Mouse (Mus musculus): ENCODE data around the gene Pip4k2b. TPM values are rescaled to one million over a fixed set of nuclear protein-coding genes. Genes with fewer than 3 reads are reported as not detected.

The Pip4k2b gene
- total RNA-seq, 2 experiments from 2014 or later, result 2.9 to 12.6 TPM

- no peak for ATAC-seq (replicated peaks; ENCODE audit: low FRiP score, poor library complexity, severe bottlenecking)
These were observed 68.3 kb downstream of the Pip4k2b start for GRCm38 (mm10) chr11:97676050-97676754.

DNA sequence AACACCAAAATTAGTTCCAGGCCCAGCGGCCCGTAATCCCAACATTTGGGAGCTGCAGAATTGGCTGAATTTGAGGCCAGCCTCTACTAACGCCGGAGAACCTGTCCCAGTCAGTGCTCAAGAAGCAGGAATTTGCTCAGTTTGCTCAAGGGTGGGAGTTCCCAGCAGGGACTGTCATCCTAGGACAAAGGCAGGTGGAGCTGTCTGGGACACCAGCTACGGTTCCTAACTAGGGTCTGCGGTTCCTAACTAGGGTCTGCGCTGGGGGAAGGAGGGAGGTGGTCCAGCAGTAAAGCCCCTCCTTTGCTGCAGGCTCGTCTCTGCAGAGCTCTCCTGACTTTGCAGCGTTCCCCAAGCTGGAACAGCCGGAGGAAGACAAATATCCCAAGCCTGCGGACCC is 71.4 kb downstream of the Pip4k2b start:
- no peak for ATAC-seq (replicated peaks; ENCODE audit: low FRiP score, poor library complexity, severe bottlenecking)

DNA sequence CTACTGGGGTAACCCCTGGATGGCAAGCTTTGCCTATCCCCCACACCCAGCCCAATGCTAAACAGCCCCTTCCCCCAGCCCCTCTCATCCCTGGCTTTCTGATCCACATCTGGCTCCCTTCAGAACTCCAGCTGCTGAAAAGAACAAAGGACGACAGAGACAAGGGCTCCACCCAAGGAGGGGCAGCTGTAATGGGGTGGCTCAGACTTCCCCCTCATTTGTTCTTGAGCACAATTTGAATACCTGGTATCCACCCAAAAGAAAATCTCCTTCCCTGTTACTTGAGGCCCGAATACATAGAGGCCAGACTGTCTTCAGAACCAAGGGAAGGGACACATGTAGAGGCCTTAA is 73.4 kb downstream of the Pip4k2b start:
- no peak for ATAC-seq (replicated peaks; ENCODE audit: low FRiP score, poor library complexity, severe bottlenecking)

DNA sequence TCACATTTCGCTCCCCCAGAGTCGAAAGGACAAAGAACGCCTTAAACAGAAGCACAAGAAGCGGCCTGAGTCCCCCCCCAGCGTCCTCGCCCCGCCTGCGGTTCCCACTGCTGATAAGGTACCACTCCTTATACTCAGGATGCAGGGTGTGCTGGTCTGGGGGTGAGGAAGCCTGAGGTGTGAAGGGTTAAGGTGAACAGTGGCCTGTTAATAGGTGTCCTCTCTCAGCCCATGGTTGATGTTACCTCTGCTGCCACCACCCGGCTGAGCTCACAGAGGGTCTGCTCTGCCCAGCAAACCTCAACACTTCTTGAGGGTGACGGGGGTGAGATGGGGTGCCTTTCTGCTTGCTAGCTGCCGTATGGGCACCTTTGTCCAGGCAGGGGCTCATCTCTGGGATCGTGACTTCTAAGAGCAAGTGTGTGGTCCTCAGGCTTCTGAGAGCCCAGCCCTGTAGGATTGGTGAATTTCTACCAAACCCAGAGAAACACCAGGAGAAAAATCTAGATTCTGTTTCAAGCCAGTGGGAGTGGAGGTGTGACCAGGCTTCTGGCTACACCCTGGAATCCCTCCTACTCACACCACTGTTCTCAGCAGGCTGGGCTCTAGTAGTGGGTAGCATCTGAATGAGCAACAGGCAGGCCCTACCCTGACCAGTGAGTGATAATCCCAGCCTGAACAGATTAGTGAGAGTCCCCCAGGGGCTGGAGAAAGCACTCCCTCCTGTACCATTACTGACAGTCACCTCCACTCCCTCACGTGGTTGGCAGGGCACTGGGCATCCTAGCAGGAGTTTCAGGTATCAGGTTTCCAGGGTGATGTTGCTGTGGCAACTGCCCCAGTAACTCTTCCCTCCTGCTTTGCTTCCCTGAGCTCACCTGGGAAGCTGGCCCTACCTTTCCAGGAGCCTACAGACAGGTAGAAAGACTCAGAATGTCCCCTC is 74.0 kb downstream of the Pip4k2b start:
- ATAC-seq (replicated peaks; ENCODE audit: low FRiP score, poor library complexity, severe bottlenecking), result no peak

DNA sequence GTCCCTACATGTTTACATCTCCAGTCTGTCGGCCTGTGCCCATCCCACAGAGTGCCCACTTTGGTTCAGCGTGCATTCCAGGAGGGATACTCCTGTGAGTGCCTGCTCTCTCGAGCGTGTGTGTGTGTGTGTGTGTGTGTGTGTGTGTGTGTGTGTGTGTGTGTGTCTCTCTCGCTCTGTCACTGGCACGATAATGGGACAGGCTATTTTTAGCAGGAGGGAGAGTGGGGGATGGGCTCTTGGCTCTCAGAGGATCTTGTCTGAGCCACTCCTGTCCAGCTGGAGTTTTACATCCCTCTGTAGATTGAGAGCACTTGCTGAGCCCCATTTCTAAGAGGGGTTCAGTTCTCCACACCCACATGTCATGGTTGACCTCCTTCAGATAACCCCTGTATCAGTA is 74.7 kb downstream of the Pip4k2b start:
- ATAC-seq (replicated peaks; ENCODE audit: low FRiP score, poor library complexity, severe bottlenecking), result no peak

DNA sequence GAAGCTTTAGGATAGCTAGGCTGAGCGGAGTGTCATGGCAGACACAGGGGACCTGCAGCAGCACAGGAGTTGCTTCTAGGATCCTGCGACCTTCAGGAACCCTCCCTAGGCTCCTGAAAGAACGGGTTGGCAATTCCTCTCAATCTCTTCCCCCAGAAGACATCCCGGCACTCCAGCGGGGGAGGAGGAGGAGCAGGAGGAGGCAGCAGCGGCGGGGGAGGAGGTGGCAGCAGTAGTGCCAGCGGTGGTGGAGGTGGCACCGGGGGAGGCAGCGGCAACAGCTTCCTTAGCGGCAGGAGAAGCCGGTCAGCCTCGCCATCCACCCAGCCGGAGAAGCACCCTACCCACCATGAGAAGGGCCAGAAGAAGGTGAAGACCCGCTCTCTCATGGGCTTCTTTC is 75.2 kb downstream of the Pip4k2b start:
- ATAC-seq (replicated peaks; ENCODE audit: low FRiP score, poor library complexity, severe bottlenecking), result no peak

- no peak for ATAC-seq (replicated peaks; ENCODE audit: low FRiP score, poor library complexity, severe bottlenecking)
These were observed 76.3 kb downstream of the Pip4k2b start for GRCm38 (mm10) chr11:97668160-97668559.

GRCm38 (mm10) chr11:97666794-97667193 is 77.7 kb downstream of the Pip4k2b start:
- ATAC-seq (replicated peaks; ENCODE audit: low FRiP score, poor library complexity, severe bottlenecking), result no peak

GRCm38 (mm10) chr11:97666221-97666620 is 78.3 kb downstream of the Pip4k2b start:
- ATAC-seq (replicated peaks; ENCODE audit: low FRiP score, poor library complexity, severe bottlenecking), result no peak

- ATAC-seq (replicated peaks; ENCODE audit: low FRiP score, poor library complexity, severe bottlenecking), result no peak
These were observed 79.1 kb downstream of the Pip4k2b start for GRCm38 (mm10) chr11:97665431-97665830.

Other genes with a start within 250 kb of the Pip4k2b start
- not detected in 2 replicates for gene 4933428G20Rik, start 244.4 kb downstream of the Pip4k2b start, total RNA-seq (2015; ENCODE audit: low replicate concordance)
- gene 4933428G20Rik, start 244.4 kb downstream of the Pip4k2b start, total RNA-seq (2017; ENCODE audit: low replicate concordance), result not detected in 2 replicates
- gene Srcin1, start 168.5 kb downstream of the Pip4k2b start, total RNA-seq (2015; ENCODE audit: low replicate concordance), result not detected in 2 replicates
- not detected in 2 replicates for gene Srcin1, start 168.5 kb downstream of the Pip4k2b start, total RNA-seq (2017; ENCODE audit: low replicate concordance)
- 1.4 TPM in 1 of 2 replicates, not detected in the other for gene Epop, start 115.0 kb downstream of the Pip4k2b start, total RNA-seq (2015; ENCODE audit: low replicate concordance)
- gene Epop, start 115.0 kb downstream of the Pip4k2b start, total RNA-seq (2017; ENCODE audit: low replicate concordance), result not detected in 2 replicates
- gene Mllt6, start 81.3 kb downstream of the Pip4k2b start, total RNA-seq (2015; ENCODE audit: low replicate concordance), result 2.1 and 9.7 TPM in 2 replicates
- 1.3 and 3.9 TPM in 2 replicates for gene Mllt6, start 81.3 kb downstream of the Pip4k2b start, total RNA-seq (2017; ENCODE audit: low replicate concordance)
- 6.3 TPM in 1 of 2 replicates, not detected in the other for gene Cisd3, start 58.9 kb downstream of the Pip4k2b start, total RNA-seq (2015; ENCODE audit: low replicate concordance)
- not detected in 2 replicates for gene Cisd3, start 58.9 kb downstream of the Pip4k2b start, total RNA-seq (2017; ENCODE audit: low replicate concordance)
- gene Pcgf2, start 44.2 kb downstream of the Pip4k2b start, total RNA-seq (2015; ENCODE audit: low replicate concordance), result 5.9 TPM in 1 of 2 replicates, not detected in the other
- gene Pcgf2, start 44.2 kb downstream of the Pip4k2b start, total RNA-seq (2017; ENCODE audit: low replicate concordance), result 2.1 TPM in 1 of 2 replicates, not detected in the other
- gene Psmb3, start 41.3 kb downstream of the Pip4k2b start, total RNA-seq (2015; ENCODE audit: low replicate concordance), result 20.5 and 50.7 TPM in 2 replicates
- gene Psmb3, start 41.3 kb downstream of the Pip4k2b start, total RNA-seq (2017; ENCODE audit: low replicate concordance), result 7.9 and 45.8 TPM in 2 replicates
- 8.3 and 13.8 TPM in 2 replicates for gene Cwc25, start 21.9 kb upstream of the Pip4k2b start, total RNA-seq (2015; ENCODE audit: low replicate concordance)
- 8.8 and 19.1 TPM in 2 replicates for gene Cwc25, start 21.9 kb upstream of the Pip4k2b start, total RNA-seq (2017; ENCODE audit: low replicate concordance)
- gene 1700001P01Rik, start 31.2 kb upstream of the Pip4k2b start, total RNA-seq (2015; ENCODE audit: low replicate concordance), result not detected in 2 replicates
- not detected in 2 replicates for gene 1700001P01Rik, start 31.2 kb upstream of the Pip4k2b start, total RNA-seq (2017; ENCODE audit: low replicate concordance)
- 324 and 337 TPM in 2 replicates for gene Rpl23, start 37.7 kb upstream of the Pip4k2b start, total RNA-seq (2015; ENCODE audit: low replicate concordance)
- gene Rpl23, start 37.7 kb upstream of the Pip4k2b start, total RNA-seq (2017; ENCODE audit: low replicate concordance), result 331 and 402 TPM in 2 replicates
- 28.9 and 33.5 TPM in 2 replicates for gene Lasp1, start 54.3 kb upstream of the Pip4k2b start, total RNA-seq (2015; ENCODE audit: low replicate concordance)
- 14.8 and 57.0 TPM in 2 replicates for gene Lasp1, start 54.3 kb upstream of the Pip4k2b start, total RNA-seq (2017; ENCODE audit: low replicate concordance)
- gene B230217C12Rik, start 96.1 kb upstream of the Pip4k2b start, total RNA-seq (2015; ENCODE audit: low replicate concordance), result not detected in 2 replicates
- gene B230217C12Rik, start 96.1 kb upstream of the Pip4k2b start, total RNA-seq (2017; ENCODE audit: low replicate concordance), result not detected in 2 replicates
- not detected in 2 replicates for gene Fbxo47, start 139.4 kb upstream of the Pip4k2b start, total RNA-seq (2015; ENCODE audit: low replicate concordance)
- 0.61 and 0.64 TPM in 2 replicates for gene Fbxo47, start 139.4 kb upstream of the Pip4k2b start, total RNA-seq (2017; ENCODE audit: low replicate concordance)
- gene Plxdc1, start 241.7 kb upstream of the Pip4k2b start, total RNA-seq (2015; ENCODE audit: low replicate concordance), result 1.3 TPM in 1 of 2 replicates, not detected in the other
- 2.3 and 2.4 TPM in 2 replicates for gene Plxdc1, start 241.7 kb upstream of the Pip4k2b start, total RNA-seq (2017; ENCODE audit: low replicate concordance)

Data from erythroid progenitor cell, adult 5-6 weeks (primary cell).